Mouse (Mus musculus) midbrain, postnatal 0 days (tissue): ENCODE measurements at regions not wholly inside any gene's neighbourhood (a gene's known extent, or its start where the extent isn't known, plus 50 kb on each side); places are given as distances from the start of the nearest gene placed in this dataset.

ENCODE experiments used
- ATAC-seq: fragments of 200-750 bp; cut with Nextera tagmentation; 2 replicates; pipeline ENCODE4 v1.8.0; 2017; ENCODE audit warnings: moderate number of reproducible peaks, mild to moderate bottlenecking, moderate TSS enrichment, moderate library complexity; ENCODE audit not compliant: low FRiP score
- DNase-seq: peaks from one replicate; pipeline ENCODE4 v3.0.0-alpha.2; 2015; ENCODE audit warnings: low spot score
- H3K27ac ChIP-seq: fragments of 300-500 bp; sonication (generic); 2 replicates; pipeline ENCODE4 v1.5.1; 2014; ENCODE audit warnings: low read depth, mild to moderate bottlenecking, low read length, mixed read lengths
- H3K27me3 ChIP-seq: fragments of 300-500 bp; sonication (generic); 2 replicates; pipeline ENCODE4 v1.6.1; 2014; ENCODE audit warnings: low read length, control low read depth, mixed read lengths; ENCODE audit not compliant: insufficient read depth
- H3K36me3 ChIP-seq: fragments of 300-500 bp; sonication (generic); 2 replicates; pipeline ENCODE4 v1.6.1; 2014; ENCODE audit warnings: low read length, control low read depth, mixed read lengths; ENCODE audit not compliant: insufficient read depth
- H3K4me1 ChIP-seq: fragments of 300-500 bp; sonication (generic); 2 replicates; pipeline ENCODE4 v1.6.1; 2014; ENCODE audit warnings: mild to moderate bottlenecking, control low read depth, antibody characterized with exemption, low read length, mixed read lengths; ENCODE audit not compliant: insufficient read depth
- H3K4me2 ChIP-seq: fragments of 300-500 bp; sonication (generic); 2 replicates; pipeline ENCODE4 v1.6.1; 2014; ENCODE audit warnings: low read depth, mild to moderate bottlenecking, low read length, mixed read lengths; ENCODE audit not compliant: poor library complexity, severe bottlenecking
- H3K4me3 ChIP-seq: fragments of 300-500 bp; sonication (generic); 2 replicates; pipeline ENCODE4 v1.5.1; 2014; ENCODE audit warnings: low read depth, mild to moderate bottlenecking, low read length, moderate library complexity
- H3K9ac ChIP-seq: fragments of 300-500 bp; sonication (generic); replicated peaks from 2 replicates; pipeline ENCODE4 v1.6.1; 2014; ENCODE audit warnings: mild to moderate bottlenecking, low read length, moderate library complexity, mixed read lengths; ENCODE audit not compliant: poor library complexity, severe bottlenecking
- H3K9me3 ChIP-seq: fragments of 300-500 bp; sonication (generic); 2 replicates; pipeline ENCODE4 v1.6.1; 2016; ENCODE audit warnings: low read length, control low read depth
- CTCF ChIP-seq: IDR thresholded peaks from 2 replicates; pipeline ENCODE4 v1.5.1; 2016; ENCODE audit warnings: antibody characterized with exemption, mild to moderate bottlenecking
- WGBS: fragments of 180-500 bp; shearing (Covaris S2); extraction: QIAGEN DNeasy Blood & Tissue Kit; methylation state at CpG from one replicate; pipeline ENCODE4 v1.1.7; 2014; 5-methylcytosine and 5-hydroxymethylcytosine counted together

- no peak overlapping the region for H3K27ac ChIP-seq
- H3K4me2 ChIP-seq, result no peak overlapping the region
- no peak for TF ChIP-seq CTCF
- no peaks in the 10 kb centered on the region for H3K4me1 ChIP-seq
- WGBS, result 25% methylated on average over 8 of the region's 8 CpGs
- DNase-seq (no peak), ATAC-seq (no peak)
- H3K9ac ChIP-seq, result no peak overlapping the region
- no peaks in the 10 kb centered on the region for H3K9me3 ChIP-seq
- no peaks in the 10 kb centered on the region for H3K27me3 ChIP-seq
- no peak overlapping the region for H3K4me3 ChIP-seq
- no peaks in the 10 kb centered on the region for H3K36me3 ChIP-seq
These were observed 281.5 kb upstream of the Hs6st1 start for GRCm38 (mm10) chr1:35786668-35787213.

- no peak overlapping the region for H3K9ac ChIP-seq
- no peaks in the 10 kb centered on the region for H3K36me3 ChIP-seq
- no peak for ATAC-seq
- no peak for TF ChIP-seq CTCF
- H3K9me3 ChIP-seq, result no peaks in the 10 kb centered on the region
- no peak overlapping the region for H3K4me2 ChIP-seq
- DNase-seq, result no peak
- H3K27ac ChIP-seq, result no peak overlapping the region
- WGBS, result 70% methylated on average over 2 of the region's 2 CpGs
- H3K27me3 ChIP-seq, result no peaks in the 10 kb centered on the region
- no peak overlapping the region for H3K4me3 ChIP-seq
- H3K4me1 ChIP-seq, result no peaks in the 10 kb centered on the region
These were observed 271.1 kb upstream of the Hs6st1 start for GRCm38 (mm10) chr1:35797064-35797463.

GRCm38 (mm10) chr1:35797526-35797925 is 270.7 kb upstream of the Hs6st1 start:
- Histone ChIP-seq H3K9ac (no peak overlapping the region), H3K4me1 (no peaks in the 10 kb centered on the region), H3K27ac (no peak overlapping the region), H3K4me3 (no peak overlapping the region), H3K4me2 (no peak overlapping the region), H3K36me3 (no peaks in the 10 kb centered on the region), H3K9me3 (no peaks in the 10 kb centered on the region), H3K27me3 (no peaks in the 10 kb centered on the region)
- ATAC-seq, result no peak
- no peak for DNase-seq
- WGBS, result 88% methylated on average over 2 of the region's 2 CpGs
- TF ChIP-seq CTCF, result no peak

GRCm38 (mm10) chr1:35805546-35805945 is 262.7 kb upstream of the Hs6st1 start:
- no peaks in the 10 kb centered on the region for H3K9me3 ChIP-seq
- H3K4me1 ChIP-seq, result no peaks in the 10 kb centered on the region
- H3K9ac ChIP-seq, result no peak overlapping the region
- WGBS, result 72% methylated on average over 3 of the region's 3 CpGs
- no peaks in the 10 kb centered on the region for H3K36me3 ChIP-seq
- H3K27me3 ChIP-seq, result no peaks in the 10 kb centered on the region
- no peak overlapping the region for H3K27ac ChIP-seq
- TF ChIP-seq CTCF, result no peak
- ATAC-seq, result no peak
- DNase-seq, result no peak
- no peak overlapping the region for H3K4me3 ChIP-seq
- H3K4me2 ChIP-seq, result no peak overlapping the region

- Histone ChIP-seq H3K27ac (no peak overlapping the region), H3K4me1 (no peaks in the 10 kb centered on the region), H3K9me3 (no peaks in the 10 kb centered on the region), H3K36me3 (no peaks in the 10 kb centered on the region), H3K4me2 (no peak overlapping the region), H3K4me3 (no peak overlapping the region), H3K27me3 (no peaks in the 10 kb centered on the region), H3K9ac (no peak overlapping the region)
- DNase-seq, result no peak
- ATAC-seq, result no peak
- no peak for TF ChIP-seq CTCF
- WGBS, result 71% methylated on average over 2 of the region's 2 CpGs
These were observed 261.9 kb upstream of the Hs6st1 start for GRCm38 (mm10) chr1:35806329-35806728.

- Histone ChIP-seq H3K27ac (no peak overlapping the region), H3K4me1 (no peaks in the 10 kb centered on the region), H3K9ac (no peak overlapping the region), H3K4me3 (no peak overlapping the region), H3K9me3 (no peaks in the 10 kb centered on the region), H3K27me3 (no peaks in the 10 kb centered on the region), H3K36me3 (no peaks in the 10 kb centered on the region), H3K4me2 (no peak overlapping the region)
- DNase-seq (peak; percentile 39), ATAC-seq (no peak)
- WGBS, result 26% methylated on average over 1 of the region's 1 CpGs
- TF ChIP-seq CTCF, result no peak
These were observed 261.5 kb upstream of the Hs6st1 start for GRCm38 (mm10) chr1:35806731-35807130.
